Mouse (Mus musculus) MN1 (cell line): Measurements from ENCODE around the gene Zcchc2.

Experiments used
- DNase-seq: peaks from one replicate; pipeline ENCODE4 v3.0.0-alpha.2; 2016; ENCODE audit warnings: low spot score

The Zcchc2 gene

DNA sequence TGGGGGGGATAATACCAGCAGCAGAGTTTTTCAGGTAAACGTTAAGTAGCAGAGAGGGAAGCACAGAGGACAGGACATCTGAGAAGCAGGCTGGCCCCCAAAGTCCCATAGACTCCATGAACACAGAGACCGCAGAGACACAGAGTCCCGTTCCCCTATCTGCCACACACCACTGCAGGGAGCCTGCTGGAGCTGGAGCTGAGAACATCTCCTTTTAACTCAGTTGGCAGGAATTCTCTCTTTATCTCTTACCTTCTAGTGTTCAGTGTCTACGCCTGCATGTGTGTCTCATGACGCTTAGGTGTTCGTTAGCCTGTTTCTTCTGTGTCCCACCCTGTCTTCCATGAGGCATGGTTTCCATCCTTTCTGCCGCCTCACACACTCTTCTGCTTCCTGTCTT lies 83.0 kb downstream of the Zcchc2 start:
- no peak for DNase-seq

DNA sequence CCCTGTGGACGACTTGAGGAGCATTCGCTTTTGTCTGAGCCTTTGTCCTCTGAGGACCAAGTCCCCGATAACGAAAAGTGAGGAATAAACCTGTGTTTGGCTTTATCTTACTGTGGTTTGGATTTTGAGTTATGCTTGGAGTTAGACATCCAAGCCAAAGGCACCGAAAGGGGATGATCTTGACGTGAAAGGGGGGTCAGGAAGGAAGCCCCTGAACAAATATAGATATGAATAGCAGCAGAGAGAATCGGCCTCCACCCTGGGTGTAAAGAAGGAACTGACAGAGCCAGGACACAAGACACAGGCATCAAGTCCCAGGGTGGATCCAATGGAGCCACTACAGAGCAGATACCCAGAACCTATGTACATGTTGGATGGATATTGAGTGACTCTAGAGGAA lies 83.9 kb downstream of the Zcchc2 start:
- no peak for DNase-seq

DNA sequence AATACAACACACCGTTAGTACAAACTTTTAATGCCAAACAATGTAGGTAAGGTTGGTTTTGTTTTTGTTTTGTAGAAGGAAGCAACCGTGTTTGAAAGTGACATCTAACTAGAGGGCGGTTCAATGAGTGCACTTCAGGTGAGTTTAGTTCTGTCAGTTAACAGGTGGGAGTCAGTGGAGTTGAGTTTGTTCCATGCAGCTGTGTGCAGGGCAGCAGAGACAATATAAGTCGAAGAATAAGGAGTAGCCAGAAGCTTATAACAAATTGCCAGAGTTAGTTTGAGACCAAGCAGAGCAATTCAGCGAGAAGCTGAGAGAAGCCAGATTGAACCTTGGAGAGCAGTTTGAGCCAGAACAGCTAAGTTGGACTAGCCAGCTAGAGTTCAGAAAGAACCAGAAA lies 84.5 kb downstream of the Zcchc2 start:
- DNase-seq = no peak

DNA sequence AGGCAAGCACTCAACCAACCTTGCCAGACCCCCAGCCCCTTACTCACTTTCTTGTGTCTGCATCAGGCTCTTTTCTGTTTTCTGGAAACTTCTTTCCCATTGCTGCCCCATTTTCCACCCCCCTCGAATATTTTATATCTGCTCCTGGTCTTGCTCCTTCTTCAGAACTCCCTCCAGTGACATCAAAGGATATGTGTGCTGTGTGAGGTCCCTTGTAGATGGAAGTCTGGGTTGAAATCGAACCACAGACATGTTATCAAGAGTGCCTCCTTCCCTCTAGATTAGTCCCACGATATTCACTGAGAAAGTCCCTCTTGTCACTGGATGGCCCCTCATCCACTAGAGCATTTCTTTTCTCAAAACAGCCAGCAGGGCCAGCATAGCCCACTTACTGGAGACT lies 86.4 kb downstream of the Zcchc2 start:
- no peak for DNase-seq

GRCm38 (mm10) chr1:106077166-106077565 lies 87.0 kb downstream of the Zcchc2 start:
- DNase-seq = no peak
